ENCODE assay signal across 16 mouse cellular contexts in genomic region chr15:83430419-83430818, GRCm38 (mm10). TPM values are rescaled to one million over a fixed set of nuclear protein-coding genes. Genes with fewer than 3 reads are reported as not detected.
DNase-seq lines count a peak whose midpoint lies in the region; ATAC-seq lines count a peak whose summit lies in the region.
"Had no signal": no experiment of that assay in that cellular context is flagged by ENCODE, and none has a peak within 500 bp of the region (broad histone marks: within the 10 kb centered on the region; RNA-seq: fewer than 3 reads in every experiment).

No protein-coding gene starts in this region.

- H3K4me2 ChIP-seq in heart, embryonic 16.5 days (ENCODE audit: low read depth, low read length): no peak overlapping the region
- peak overlapping the region; percentile 70 for H3K4me2 ChIP-seq in liver, embryonic 16.5 days (ENCODE audit: low read depth, low read length)
- H3K4me2 ChIP-seq: hindbrain, embryonic 12.5 days; limb, embryonic 12.5 days; lung, embryonic 15.5 days; stomach, embryonic 15.5 days had no signal

- no peaks in the 10 kb centered on the region for H3K36me3 ChIP-seq in heart, embryonic 16.5 days (ENCODE audit: control insufficient read depth, insufficient read depth)
- H3K36me3 ChIP-seq in liver, embryonic 16.5 days (ENCODE audit: control insufficient read depth, insufficient read depth): no peaks in the 10 kb centered on the region
- H3K36me3 ChIP-seq: embryonic facial prominence, embryonic 10.5 days; hindbrain, embryonic 12.5 days; limb, embryonic 12.5 days; lung, embryonic 15.5 days; stomach, embryonic 15.5 days had no signal

- 73% methylated on average over 7 of the region's 7 CpGs for WGBS in heart, embryonic 16.5 days
- WGBS in liver, embryonic 16.5 days (ENCODE audit: insufficient replicate concordance): 50% methylated on average over 7 of the region's 7 CpGs

- H3K27me3 ChIP-seq in heart, embryonic 16.5 days (ENCODE audit: control insufficient read depth, insufficient read depth, low read length): no peaks in the 10 kb centered on the region
- no peaks in the 10 kb centered on the region for H3K27me3 ChIP-seq in liver, embryonic 16.5 days (ENCODE audit: control insufficient read depth, insufficient read depth, low read depth, low read length)
- H3K27me3 ChIP-seq: hindbrain, embryonic 12.5 days; limb, embryonic 12.5 days; lung, embryonic 15.5 days; stomach, embryonic 15.5 days had no signal

- no peaks in the 10 kb centered on the region for H3K9me3 ChIP-seq in heart, embryonic 16.5 days (replicated peaks; ENCODE audit: control insufficient read depth, low read length)
- H3K9me3 ChIP-seq in liver, embryonic 16.5 days (replicated peaks; ENCODE audit: control insufficient read depth, low read length): no peaks in the 10 kb centered on the region
- H3K9me3 ChIP-seq: embryonic facial prominence, embryonic 10.5 days; G1E; hindbrain, embryonic 12.5 days; limb, embryonic 12.5 days; lung, embryonic 15.5 days; stomach, embryonic 15.5 days had no signal

- no peak for DNase-seq in heart, adult 8-10 months (ENCODE audit: low spot score)
- peak; percentile 30 for DNase-seq in 416B (ENCODE audit: low read depth)
- DNase-seq in cerebellum, postnatal 14 days: no peak
- DNase-seq: cerebellum, postnatal 25 days had no signal

- H3K27ac ChIP-seq in heart, embryonic 16.5 days (ENCODE audit: low read length): 0 out of 2 replicates have a peak overlapping the region, but pooled peaks have one; percentile 35
- peak overlapping the region; percentile 70 for H3K27ac ChIP-seq in brown adipose tissue, adult 24 weeks (replicated peaks; ENCODE audit: low read depth, low read length)
- H3K27ac ChIP-seq in liver, embryonic 16.5 days (ENCODE audit: low read length): 0 out of 2 replicates have a peak overlapping the region, but pooled peaks have one; percentile 42
- H3K27ac ChIP-seq: embryonic facial prominence, embryonic 10.5 days; hindbrain, embryonic 12.5 days; limb, embryonic 12.5 days; stomach, embryonic 15.5 days had no signal

- no peak overlapping the region for H3K9ac ChIP-seq in heart, embryonic 16.5 days (ENCODE audit: low read length)
- H3K9ac ChIP-seq in liver, embryonic 16.5 days (ENCODE audit: low read depth, low read length): 0 out of 2 replicates have a peak overlapping the region, but pooled peaks have one; percentile 27
- H3K9ac ChIP-seq: hindbrain, embryonic 12.5 days; limb, embryonic 12.5 days; lung, embryonic 15.5 days; stomach, embryonic 15.5 days had no signal

- H3K4me3 ChIP-seq in heart, embryonic 16.5 days (ENCODE audit: low read length): no peak overlapping the region
- no peak overlapping the region for H3K4me3 ChIP-seq in brown adipose tissue, adult 24 weeks (ENCODE audit: insufficient read depth, low read depth, low read length)
- H3K4me3 ChIP-seq in liver, embryonic 16.5 days (ENCODE audit: low read depth, low read length): no peak overlapping the region
- H3K4me3 ChIP-seq: embryonic facial prominence, embryonic 10.5 days; hindbrain, embryonic 12.5 days; limb, embryonic 12.5 days; lung, embryonic 15.5 days; stomach, embryonic 15.5 days had no signal

- no peak for ATAC-seq in heart, embryonic 16.5 days (replicated peaks; ENCODE audit: extremely low read depth, insufficient read depth, low FRiP score)
- ATAC-seq in liver, embryonic 16.5 days (ENCODE audit: low read depth): no peak
- no peak for ATAC-seq in erythroblast, adult 5-6 weeks (replicated peaks; ENCODE audit: low FRiP score, poor library complexity, severe bottlenecking)
- ATAC-seq: forebrain, embryonic 16.5 days; inflammation-experienced regulatory T-cells, adult 6 months had no signal

- H3K4me1 ChIP-seq in heart, embryonic 16.5 days (ENCODE audit: control insufficient read depth, insufficient read depth, low read length): peaks cover 62% of the 10 kb centered on the region
- H3K4me1 ChIP-seq in brown adipose tissue, adult 24 weeks (ENCODE audit: control insufficient read depth, insufficient read depth, insufficient read length, low read length): peaks cover 41% of the 10 kb centered on the region
- peaks cover 89% of the 10 kb centered on the region for H3K4me1 ChIP-seq in liver, embryonic 16.5 days (ENCODE audit: control insufficient read depth, low read depth, low read length)

RNA-seq across cellular contexts. Expression of gene Pacsin2, which starts 34.0 kb away (rescaled TPM):
- polyA plus RNA-seq in heart, embryonic 16.5 days (2015; fragmentation: Nextera tagmentation; extraction: Ambion mirVana): 73.3 and 74.2 TPM in 2 replicates
- 100 to 1,000 TPM; 209 to 267 (median 247) TPM for total RNA-seq in heart, adult 8-10 months (2022)
- polyA plus RNA-seq in brown adipose tissue, adult 24 weeks (2012; ENCODE audit: insufficient read depth, insufficient read length, missing spikeins): 42.5 and 50.0 TPM in 2 replicates
- 45.6 and 47.9 TPM in 2 replicates for polyA plus RNA-seq in liver, embryonic 16.5 days (2015; fragmentation: Nextera tagmentation; extraction: Ambion mirVana)
- 102 and 137 TPM in 2 replicates for total RNA-seq in erythroblast, adult 5-6 weeks (2015; ENCODE audit: low replicate concordance)
- total RNA-seq in erythroblast, adult 5-6 weeks (2017; ENCODE audit: low replicate concordance): 285 and 310 TPM in 2 replicates
